Mouse (Mus musculus) intestine, embryonic 16.5 days (tissue): ENCODE measurements around the gene Ccdc86. TPM values are rescaled to one million over a fixed set of nuclear protein-coding genes. Genes with fewer than 3 reads are reported as not detected.
A peak's percentile ranks its signal among the peaks of the same experiment; 100 is the strongest.

Source experiments
- ATAC-seq: fragments of 200-750 bp; cut with Nextera tagmentation; 2 replicates; pipeline ENCODE4 v1.8.0; 2017; ENCODE audit warnings: moderate TSS enrichment, moderate library complexity
- H3K27ac ChIP-seq: fragments of 300-500 bp; sonication (generic); 2 replicates; pipeline ENCODE4 v1.5.1; 2014; ENCODE audit warnings: mild to moderate bottlenecking, low read length
- H3K27me3 ChIP-seq: fragments of 300-500 bp; sonication (generic); replicated peaks from 2 replicates; pipeline ENCODE4 v1.6.1; 2014; ENCODE audit warnings: low read length, control low read depth, mixed read lengths; ENCODE audit not compliant: control insufficient read depth, insufficient read depth
- H3K36me3 ChIP-seq: fragments of 300-500 bp; sonication (generic); 2 replicates; pipeline ENCODE4 v1.6.1; 2014; ENCODE audit warnings: low read length, control low read depth; ENCODE audit not compliant: control insufficient read depth, insufficient read depth
- H3K4me1 ChIP-seq: fragments of 300-500 bp; sonication (generic); 2 replicates; pipeline ENCODE4 v1.6.1; 2014; ENCODE audit warnings: low read length, control low read depth, mixed read lengths; ENCODE audit not compliant: control insufficient read depth, insufficient read depth
- H3K4me2 ChIP-seq: fragments of 300-500 bp; sonication (generic); 2 replicates; pipeline ENCODE4 v1.6.1; 2014; ENCODE audit warnings: low read depth, low read length, control low read depth
- H3K4me3 ChIP-seq: fragments of 300-500 bp; sonication (generic); 2 replicates; pipeline ENCODE4 v1.5.1; 2014; ENCODE audit warnings: mild to moderate bottlenecking, low read length
- H3K9ac ChIP-seq: fragments of 300-500 bp; sonication (generic); 2 replicates; pipeline ENCODE4 v1.6.1; 2014; ENCODE audit warnings: low read depth, low read length
- H3K9me3 ChIP-seq: fragments of 300-500 bp; sonication (generic); 2 replicates; pipeline ENCODE4 v1.6.1; 2016; ENCODE audit warnings: low read length, control low read depth; ENCODE audit not compliant: control insufficient read depth
- whole genome bisulfite sequencing: fragments of 180-500 bp; shearing (Covaris S2); extraction: QIAGEN DNeasy Blood & Tissue Kit; methylation state at CpG from one replicate; pipeline ENCODE4 v1.1.7; 2014; 5-methylcytosine and 5-hydroxymethylcytosine counted together
- polyA plus RNA-seq: library from polyadenylated mRNA; unstranded; fragments of >200 nt; fragmentation: Nextera tagmentation; extraction: Ambion mirVana; gene quantifications from 2 replicates; pipeline ENCODE4 v1.2.1, GENCODE M21; 2015

Gene Ccdc86
- polyA plus RNA-seq, 1 experiment from 2014 or later, result 29.4 TPM

GRCm38 (mm10) chr19:10979184-10980168, 30.4 kb upstream of the Ccdc86 start:
- Histone ChIP-seq H3K4me2 (peak overlapping the region; percentile 29), H3K4me3 (no peak overlapping the region), H3K4me1 (peaks cover 16% of the 10 kb centered on the region), H3K36me3 (no peaks in the 10 kb centered on the region), H3K9me3 (no peaks in the 10 kb centered on the region), H3K9ac (no peak overlapping the region; the same call in 1 of the 2 replicates), H3K27ac (no peak overlapping the region), H3K27me3 (no peaks in the 10 kb centered on the region)
- peak; percentile 30 for ATAC-seq
- 14% methylated on average over 18 of the region's 18 CpGs for WGBS

- Histone ChIP-seq H3K4me3 (no peak overlapping the region), H3K4me1 (peaks cover 30% of the 10 kb centered on the region), H3K4me2 (no peak overlapping the region), H3K9ac (no peak overlapping the region), H3K36me3 (no peaks in the 10 kb centered on the region), H3K9me3 (no peaks in the 10 kb centered on the region), H3K27ac (no peak overlapping the region), H3K27me3 (no peaks in the 10 kb centered on the region)
- no peak for ATAC-seq
- WGBS, result 42% methylated on average over 4 of the region's 4 CpGs
Measured at GRCm38 (mm10) chr19:10976318-10976717, 27.3 kb upstream of the Ccdc86 start.

GRCm38 (mm10) chr19:10975187-10975586, 26.1 kb upstream of the Ccdc86 start:
- H3K4me1 ChIP-seq, result peaks cover 30% of the 10 kb centered on the region
- peak overlapping the region; percentile 94 for H3K27ac ChIP-seq
- H3K27me3 ChIP-seq, result no peaks in the 10 kb centered on the region
- H3K4me3 ChIP-seq, result no peak overlapping the region
- no peaks in the 10 kb centered on the region for H3K9me3 ChIP-seq
- 64% methylated on average over 2 of the region's 2 CpGs for WGBS
- H3K36me3 ChIP-seq, result no peaks in the 10 kb centered on the region
- ATAC-seq, result peak; percentile 15; the same call in 1 of the 2 replicates
- H3K4me2 ChIP-seq, result no peak overlapping the region
- no peak overlapping the region for H3K9ac ChIP-seq

DNA sequence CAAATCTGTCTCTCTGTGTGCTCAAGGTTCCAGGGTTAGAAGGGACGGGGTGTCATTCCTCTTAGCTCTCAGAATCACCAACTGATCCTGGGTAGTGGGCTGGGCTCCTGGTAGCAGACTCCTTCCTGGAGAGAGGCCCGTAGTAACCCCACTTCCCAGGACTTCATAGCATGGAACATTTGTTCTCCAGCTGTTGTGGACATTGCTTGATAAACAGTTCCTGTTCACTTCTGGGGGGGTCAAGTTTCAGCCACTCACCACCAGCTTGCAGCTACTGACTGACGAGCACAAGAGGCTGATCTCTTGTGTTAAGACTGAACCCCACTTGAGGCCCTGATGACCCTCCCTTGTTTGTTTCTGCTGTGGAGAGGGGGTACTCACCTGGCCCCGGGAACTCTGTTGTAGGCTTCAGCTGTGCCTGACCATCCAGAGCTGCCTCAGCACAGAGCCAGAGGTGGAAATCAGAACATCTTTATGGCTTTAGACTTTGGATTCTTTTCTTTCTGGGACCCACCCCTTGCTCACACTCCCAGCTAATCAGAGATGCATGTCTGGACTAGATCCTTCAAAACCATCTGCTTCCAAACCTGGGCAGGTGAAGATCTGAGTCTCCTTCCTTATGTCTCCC, 25.3 kb upstream of the Ccdc86 start, which contains the start of gene Ms4a10:
Gene Ms4a10, minus strand, starts transcription at position 433 of the 628 bp plus-strand sequence.
- WGBS, result 16% methylated on average over 4 of the region's 4 CpGs

GRCm38 (mm10) chr19:10973187-10973586, 24.1 kb upstream of the Ccdc86 start:
- Histone ChIP-seq H3K9ac (no peak overlapping the region), H3K4me2 (no peak overlapping the region), H3K27ac (peak overlapping the region; percentile 94), H3K36me3 (no peaks in the 10 kb centered on the region), H3K4me3 (no peak overlapping the region), H3K27me3 (no peaks in the 10 kb centered on the region), H3K4me1 (peaks cover 26% of the 10 kb centered on the region), H3K9me3 (no peaks in the 10 kb centered on the region)
- 43% methylated on average over 2 of the region's 2 CpGs for WGBS
- no peak for ATAC-seq

More for the DNA sequence above, 25.3 kb upstream of the Ccdc86 start, which contains the start of gene Ms4a10:
- peaks cover 30% of the 10 kb centered on the region for H3K4me1 ChIP-seq
- peak within 1 kb of the TSS; percentile 59 for H3K9ac ChIP-seq
- H3K36me3 ChIP-seq, result no peaks in the 10 kb centered on the region
- peak within 1 kb of the TSS; percentile 31 for H3K4me3 ChIP-seq
- H3K27ac ChIP-seq, result peak within 1 kb of the TSS; percentile 94
- H3K27me3 ChIP-seq, result no peaks in the 10 kb centered on the region
- peak within 1 kb of the TSS; percentile 44 for H3K4me2 ChIP-seq
- H3K9me3 ChIP-seq, result no peaks in the 10 kb centered on the region
- peak; percentile 86 for ATAC-seq

- Histone ChIP-seq H3K4me3 (no peak overlapping the region), H3K27me3 (no peaks in the 10 kb centered on the region), H3K27ac (no peak overlapping the region; the same call in 1 of the 2 replicates), H3K9me3 (no peaks in the 10 kb centered on the region), H3K9ac (no peak overlapping the region), H3K4me2 (no peak overlapping the region), H3K4me1 (peaks cover 26% of the 10 kb centered on the region), H3K36me3 (no peaks in the 10 kb centered on the region)
- WGBS, result 76% methylated on average over 3 of the region's 3 CpGs
- ATAC-seq, result no peak
Measured at GRCm38 (mm10) chr19:10972660-10973059, 23.6 kb upstream of the Ccdc86 start.

- Histone ChIP-seq H3K4me3 (no peak overlapping the region), H3K27ac (peak overlapping the region; percentile 70), H3K4me1 (peaks cover 20% of the 10 kb centered on the region), H3K36me3 (no peaks in the 10 kb centered on the region), H3K27me3 (no peaks in the 10 kb centered on the region), H3K9ac (no peak overlapping the region), H3K4me2 (no peak overlapping the region), H3K9me3 (no peaks in the 10 kb centered on the region)
- peak; percentile 7; the same call in 1 of the 2 replicates for ATAC-seq
- 70% methylated on average over 3 of the region's 3 CpGs for WGBS
Measured at GRCm38 (mm10) chr19:10970457-10970856, 21.4 kb upstream of the Ccdc86 start.

GRCm38 (mm10) chr19:10968578-10968977, 19.5 kb upstream of the Ccdc86 start:
- no peak for ATAC-seq
- H3K36me3 ChIP-seq, result no peaks in the 10 kb centered on the region
- WGBS, result 93% methylated on average over 7 of the region's 7 CpGs
- no peak overlapping the region for H3K4me2 ChIP-seq
- peaks cover 4% of the 10 kb centered on the region for H3K4me1 ChIP-seq
- H3K9ac ChIP-seq, result no peak overlapping the region
- no peak overlapping the region for H3K4me3 ChIP-seq
- H3K27me3 ChIP-seq, result no peaks in the 10 kb centered on the region
- no peaks in the 10 kb centered on the region for H3K9me3 ChIP-seq
- H3K27ac ChIP-seq, result no peak overlapping the region

- H3K9ac ChIP-seq, result no peak overlapping the region
- H3K9me3 ChIP-seq, result no peaks in the 10 kb centered on the region
- no peaks in the 10 kb centered on the region for H3K36me3 ChIP-seq
- no peak overlapping the region for H3K4me3 ChIP-seq
- no peak overlapping the region for H3K27ac ChIP-seq
- H3K4me2 ChIP-seq, result no peak overlapping the region
- no peaks in the 10 kb centered on the region for H3K4me1 ChIP-seq
- no peaks in the 10 kb centered on the region for H3K27me3 ChIP-seq
- ATAC-seq, result no peak
- 88% methylated on average over 7 of the region's 7 CpGs for WGBS
Measured at GRCm38 (mm10) chr19:10965721-10966120, 16.7 kb upstream of the Ccdc86 start.
